Mouse (Mus musculus): Measurements from ENCODE around the gene Scrg1. TPM values are rescaled to one million over a fixed set of nuclear protein-coding genes. Genes with fewer than 3 reads are reported as not detected.
A peak's percentile ranks its signal among the peaks of the same experiment; 100 is the strongest.

The Scrg1 gene
- total and polyA plus RNA-seq, 2 experiments from 2014 or later = 15.8 to 49.8 TPM

DNA sequence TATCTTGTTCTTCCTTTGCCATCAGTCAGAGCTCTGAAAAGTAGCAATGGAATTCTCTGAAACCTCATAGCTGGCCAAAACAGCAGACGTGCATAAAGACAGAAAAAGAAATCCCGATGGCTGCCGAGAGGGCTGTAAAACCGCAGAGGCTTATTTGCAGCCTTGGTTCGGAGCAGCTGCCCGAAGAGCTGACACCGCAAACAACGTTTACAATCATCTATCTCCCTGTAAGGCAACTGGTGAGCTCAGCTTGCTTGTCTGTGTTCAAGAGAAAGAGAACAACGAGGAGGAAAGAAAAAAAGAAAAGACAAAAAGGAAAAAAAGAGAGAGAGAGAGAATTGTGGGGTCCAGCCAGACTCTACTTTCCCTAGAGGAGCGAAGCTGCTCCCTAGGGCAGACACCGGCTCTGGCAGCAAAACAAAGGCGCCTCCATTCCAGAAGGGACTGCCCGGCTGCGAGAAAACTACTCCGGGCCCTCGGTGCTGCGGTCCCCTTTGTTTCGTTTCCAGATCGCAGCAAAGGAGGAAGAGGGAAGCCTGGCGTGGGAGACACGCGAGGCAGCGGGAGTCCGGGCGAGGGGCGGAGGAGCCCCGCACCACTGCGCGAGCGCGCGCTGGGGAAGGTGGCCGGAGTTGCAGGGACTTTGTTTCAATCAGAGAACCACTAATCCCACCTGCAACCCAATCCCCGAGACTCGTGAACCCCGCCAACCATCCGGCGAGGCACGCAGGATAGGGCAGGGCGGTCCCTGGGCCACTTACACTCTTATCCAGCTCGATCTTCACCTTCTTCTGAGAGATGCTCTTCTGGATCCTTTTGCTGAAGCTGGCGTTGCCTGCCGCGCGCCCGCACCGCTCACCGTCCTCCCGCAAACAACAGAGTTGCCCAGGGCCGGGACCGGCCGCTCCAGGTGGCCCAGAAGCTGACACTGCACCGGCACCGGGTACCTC is 31.0 kb downstream of the Scrg1 start:
- DNase-seq (ENCODE audit: low spot score) (peak; percentile 63), ATAC-seq (peak; percentile 8)
- TF ChIP-seq CTCF (IDR thresholded peaks at IDR 0.05; ENCODE audit: low read depth) = no peak; the same call in 1 of the 2 replicates
- Histone ChIP-seq H3K9ac (replicated peaks; ENCODE audit: low read length) (peak overlapping the region; percentile 75), H3K36me3 (ENCODE audit: insufficient read depth, low read length) (peaks cover 6% of the 10 kb centered on the region; the same call in 1 of the 2 replicates), H3K27ac (peak overlapping the region; percentile 87), H3K4me2 (ENCODE audit: low read depth, low read length) (peak overlapping the region; percentile 71), H3K4me3 (ENCODE audit: low read length) (peak overlapping the region; percentile 78), H3K27me3 (ENCODE audit: insufficient read depth, low read length) (no peaks in the 10 kb centered on the region), H3K9me3 (ENCODE audit: low read length) (no peaks in the 10 kb centered on the region), H3K4me1 (ENCODE audit: insufficient read depth, low read length) (peaks cover 2% of the 10 kb centered on the region; the same call in 1 of the 2 replicates)
- under 1% methylated on average over 54 of the region's 54 CpGs for WGBS

DNA sequence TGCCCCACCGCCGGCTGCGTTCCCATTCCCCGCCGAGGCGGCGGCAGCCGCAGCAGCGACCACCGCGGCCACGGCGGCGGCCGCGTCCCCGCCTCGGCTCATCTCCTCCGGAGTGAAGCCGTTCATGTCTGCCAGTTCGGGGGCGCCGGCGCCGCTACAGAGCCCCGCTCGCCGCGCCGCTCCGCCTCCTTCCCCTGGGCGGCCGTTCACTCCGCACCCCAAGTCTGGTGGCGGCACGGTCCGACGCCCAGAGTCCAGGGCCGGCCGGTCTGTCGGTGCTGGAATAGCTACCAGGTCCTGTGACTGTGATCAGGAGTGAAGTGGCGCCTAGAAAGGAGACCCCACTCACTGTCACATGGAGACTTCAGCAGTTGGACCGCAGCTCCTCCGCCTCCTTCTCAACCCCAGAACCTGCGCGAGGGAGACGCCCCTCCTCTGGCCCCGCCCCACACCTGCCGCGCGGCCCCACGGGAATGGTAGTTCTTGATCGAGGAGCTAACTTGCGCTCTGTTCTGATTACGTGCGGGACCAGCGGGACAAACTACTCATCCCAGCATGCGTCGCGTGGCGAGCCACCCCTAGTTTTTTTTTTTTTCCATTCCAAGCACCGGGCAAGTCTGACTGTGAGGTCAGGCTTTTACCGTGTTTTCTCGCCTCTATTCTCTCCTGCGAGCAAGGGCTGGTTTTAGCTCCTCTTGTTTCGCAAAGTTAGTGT is 31.9 kb downstream of the Scrg1 start, which contains the start of gene Sap30:
Sap30 (minus strand) TSS at position 420 of the 715 bp plus-strand sequence.
- WGBS = under 1% methylated on average over 60 of the region's 66 CpGs
- H3K4me3 ChIP-seq (ENCODE audit: low read length) = peak within 1 kb of the TSS; percentile 78
- H3K9ac ChIP-seq (replicated peaks; ENCODE audit: low read length) = peak within 1 kb of the TSS; percentile 75
- DNase-seq (ENCODE audit: low spot score) (peak; percentile 99), ATAC-seq (peak; percentile 98)
- H3K27ac ChIP-seq = peak within 1 kb of the TSS; percentile 87
- H3K36me3 ChIP-seq (ENCODE audit: insufficient read depth, low read length) = no peaks in the 10 kb centered on the region
- no peaks in the 10 kb centered on the region for H3K27me3 ChIP-seq (ENCODE audit: insufficient read depth, low read length)
- no peaks in the 10 kb centered on the region for H3K9me3 ChIP-seq (ENCODE audit: low read length)
- TF ChIP-seq CTCF (IDR thresholded peaks at IDR 0.05; ENCODE audit: low read depth) = no peak
- H3K4me2 ChIP-seq (ENCODE audit: low read depth, low read length) = peak within 1 kb of the TSS; percentile 71
- peaks cover 2% of the 10 kb centered on the region; the same call in 1 of the 2 replicates for H3K4me1 ChIP-seq (ENCODE audit: insufficient read depth, low read length)

DNA sequence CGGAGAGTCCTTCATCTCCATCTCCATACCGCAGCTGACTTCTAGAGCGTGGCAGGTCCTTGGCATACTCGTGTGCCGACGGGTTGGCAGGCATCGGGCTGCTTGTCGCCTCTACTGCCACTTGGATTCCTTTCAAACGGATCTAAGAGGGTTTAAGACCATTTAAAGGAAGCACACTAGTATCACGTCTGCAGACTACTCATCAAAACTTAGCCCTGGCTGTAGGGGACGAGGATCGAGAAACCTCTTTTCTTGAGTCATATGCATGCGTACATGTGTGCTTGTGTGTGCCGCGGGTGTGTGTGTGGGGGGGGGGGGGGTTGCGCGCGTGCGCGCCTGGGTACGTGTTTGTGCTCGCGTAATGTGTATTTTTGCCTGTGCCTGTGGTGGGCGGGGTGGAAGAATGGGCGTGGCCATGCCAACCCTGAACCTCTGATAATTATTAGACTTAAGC is 32.6 kb downstream of the Scrg1 start:
- peak; percentile 45 for ATAC-seq
- WGBS = under 1% methylated on average over 25 of the region's 25 CpGs
- peak; percentile 59 for DNase-seq (ENCODE audit: low spot score)
- TF ChIP-seq CTCF (IDR thresholded peaks at IDR 0.05; ENCODE audit: low read depth) = no peak
- Histone ChIP-seq H3K4me1 (ENCODE audit: insufficient read depth, low read length) (peaks cover 2% of the 10 kb centered on the region; the same call in 1 of the 2 replicates), H3K4me3 (ENCODE audit: low read length) (peak overlapping the region; percentile 78), H3K9ac (replicated peaks; ENCODE audit: low read length) (peak overlapping the region; percentile 25; the same call in 1 of the 2 replicates), H3K9me3 (ENCODE audit: low read length) (no peaks in the 10 kb centered on the region), H3K27ac (peak overlapping the region; percentile 37; the same call in 1 of the 2 replicates), H3K27me3 (ENCODE audit: insufficient read depth, low read length) (no peaks in the 10 kb centered on the region), H3K4me2 (ENCODE audit: low read depth, low read length) (peak overlapping the region; percentile 71), H3K36me3 (ENCODE audit: insufficient read depth, low read length) (no peaks in the 10 kb centered on the region)

DNA sequence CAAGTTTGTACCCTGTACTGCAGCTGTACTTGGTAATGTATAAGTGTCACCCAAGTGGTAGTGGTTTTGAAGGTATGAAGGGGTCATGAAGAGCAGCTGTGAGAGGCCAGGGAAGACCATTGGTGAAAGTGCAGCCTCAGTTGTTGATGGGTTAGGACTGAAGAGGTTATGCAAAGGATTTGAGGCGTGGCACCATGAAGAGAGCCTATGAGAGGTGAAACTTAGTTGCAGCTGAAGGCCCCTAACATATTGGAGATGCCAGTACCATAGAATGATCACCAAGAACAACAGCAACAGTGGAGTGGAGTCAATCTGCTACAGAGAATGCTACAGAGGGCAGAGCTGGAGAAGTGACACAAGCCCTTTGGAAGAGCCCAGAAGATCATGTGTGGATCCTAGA is 33.6 kb downstream of the Scrg1 start:
- Histone ChIP-seq H3K27ac (no peak overlapping the region), H3K4me2 (ENCODE audit: low read depth, low read length) (no peak overlapping the region), H3K9me3 (ENCODE audit: low read length) (no peaks in the 10 kb centered on the region), H3K36me3 (ENCODE audit: insufficient read depth, low read length) (no peaks in the 10 kb centered on the region), H3K4me3 (ENCODE audit: low read length) (no peak overlapping the region), H3K9ac (replicated peaks; ENCODE audit: low read length) (no peak overlapping the region), H3K27me3 (ENCODE audit: insufficient read depth, low read length) (no peaks in the 10 kb centered on the region), H3K4me1 (ENCODE audit: insufficient read depth, low read length) (peaks cover 2% of the 10 kb centered on the region; the same call in 1 of the 2 replicates)
- no peak for ATAC-seq
- 91% methylated on average over 1 of the region's 1 CpGs for WGBS
- no peak for TF ChIP-seq CTCF (IDR thresholded peaks at IDR 0.05; ENCODE audit: low read depth)
- DNase-seq (ENCODE audit: low spot score) = no peak

DNA sequence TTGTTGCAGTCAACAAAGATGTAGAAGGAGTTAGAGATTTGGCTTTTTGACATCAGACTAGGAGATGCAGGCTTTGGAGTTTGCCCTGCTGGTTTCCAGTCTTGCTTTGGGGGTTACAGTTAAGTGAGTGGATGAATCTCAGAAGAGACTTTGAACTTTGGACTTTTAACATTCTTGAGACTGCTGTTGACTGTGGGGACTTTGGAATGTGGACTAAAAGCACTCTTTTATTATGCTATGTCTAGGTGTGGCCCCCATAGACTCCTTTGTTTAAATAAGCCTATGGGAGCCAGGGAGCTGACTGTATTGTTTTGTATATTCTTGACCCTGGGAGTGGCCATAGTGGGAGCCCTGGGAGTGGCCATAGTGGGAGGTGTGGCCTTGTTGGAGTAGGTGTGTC is 34.2 kb downstream of the Scrg1 start:
- Histone ChIP-seq H3K9ac (replicated peaks; ENCODE audit: low read length) (no peak overlapping the region), H3K27me3 (ENCODE audit: insufficient read depth, low read length) (no peaks in the 10 kb centered on the region), H3K4me2 (ENCODE audit: low read depth, low read length) (no peak overlapping the region), H3K4me1 (ENCODE audit: insufficient read depth, low read length) (peaks cover 2% of the 10 kb centered on the region; the same call in 1 of the 2 replicates), H3K9me3 (ENCODE audit: low read length) (no peaks in the 10 kb centered on the region), H3K36me3 (ENCODE audit: insufficient read depth, low read length) (no peaks in the 10 kb centered on the region), H3K4me3 (ENCODE audit: low read length) (no peak overlapping the region), H3K27ac (no peak overlapping the region)
- ATAC-seq (no peak), DNase-seq (ENCODE audit: low spot score) (no peak)
- no peak for TF ChIP-seq CTCF (IDR thresholded peaks at IDR 0.05; ENCODE audit: low read depth)

DNA sequence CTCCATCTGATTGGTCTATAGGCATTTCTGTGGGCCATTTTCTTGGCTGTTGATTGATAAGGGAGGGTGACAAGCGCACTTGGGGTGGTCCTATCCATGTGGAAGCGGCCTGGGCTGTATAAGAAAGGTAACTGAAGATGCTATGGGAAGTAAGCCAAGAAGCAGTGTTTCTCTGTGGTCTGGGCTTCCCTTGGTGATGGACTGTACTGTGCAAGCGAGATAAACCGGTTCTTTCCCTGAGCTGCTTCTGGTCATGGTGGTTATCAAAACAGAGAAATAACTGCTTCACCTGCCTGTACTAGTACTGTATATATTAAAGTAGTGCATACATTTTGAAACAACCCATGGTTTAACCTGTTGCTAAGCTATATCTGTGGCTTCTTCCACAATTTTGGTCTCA is 36.1 kb downstream of the Scrg1 start:
- ATAC-seq = no peak
- H3K4me1 ChIP-seq (ENCODE audit: insufficient read depth, low read length) = no peaks in the 10 kb centered on the region
- H3K27me3 ChIP-seq (ENCODE audit: insufficient read depth, low read length) = no peaks in the 10 kb centered on the region
- 99% methylated on average over 4 of the region's 4 CpGs for WGBS
- TF ChIP-seq CTCF (IDR thresholded peaks at IDR 0.05; ENCODE audit: low read depth) = no peak
- no peak overlapping the region for H3K4me2 ChIP-seq (ENCODE audit: low read depth, low read length)
- DNase-seq (ENCODE audit: low spot score) = no peak
- H3K27ac ChIP-seq = no peak overlapping the region
- no peak overlapping the region for H3K4me3 ChIP-seq (ENCODE audit: low read length)
- no peaks in the 10 kb centered on the region for H3K36me3 ChIP-seq (ENCODE audit: insufficient read depth, low read length)
- no peak overlapping the region for H3K9ac ChIP-seq (replicated peaks; ENCODE audit: low read length)
- H3K9me3 ChIP-seq (ENCODE audit: low read length) = no peaks in the 10 kb centered on the region

Measured in hindbrain, postnatal 0 days (tissue).